Mouse (Mus musculus) forebrain, embryonic 11.5 days (tissue): ENCODE measurements at regions not wholly inside any gene's neighbourhood (a gene's known extent, or its start where the extent isn't known, plus 50 kb on each side); places are given as distances from the start of the nearest gene placed in this dataset.
A peak's percentile ranks its signal among the peaks of the same experiment; 100 is the strongest.

Experiments used
- ATAC-seq: fragments of 200-750 bp; cut with Nextera tagmentation; replicated peaks from 2 replicates; pipeline ENCODE4 v1.8.0; 2017; ENCODE audit warnings: moderate TSS enrichment; ENCODE audit not compliant: low FRiP score
- DNase-seq: peaks from one replicate; pipeline ENCODE4 v3.0.0-alpha.2; 2017; ENCODE audit warnings: low spot score
- H3K27ac ChIP-seq: fragments of 300-500 bp; sonication (generic); 2 replicates; pipeline ENCODE4 v1.5.1; 2014; ENCODE audit warnings: low read depth, low read length
- H3K27me3 ChIP-seq: fragments of 300-500 bp; sonication (generic); 2 replicates; pipeline ENCODE4 v1.6.1; 2014; ENCODE audit warnings: mild to moderate bottlenecking, low read length, mixed read lengths; ENCODE audit not compliant: control insufficient read depth, insufficient read depth
- H3K36me3 ChIP-seq: fragments of 300-500 bp; sonication (generic); 2 replicates; pipeline ENCODE4 v1.6.1; 2014; ENCODE audit warnings: mild to moderate bottlenecking, low read length, moderate library complexity, mixed read lengths; ENCODE audit not compliant: control insufficient read depth, insufficient read depth
- H3K4me1 ChIP-seq: fragments of 300-500 bp; sonication (generic); replicated peaks from 2 replicates; pipeline ENCODE4 v1.6.1; 2014; ENCODE audit warnings: low read length, mixed read lengths; ENCODE audit not compliant: control insufficient read depth, insufficient read depth
- H3K4me2 ChIP-seq: fragments of 300-500 bp; sonication (generic); 2 replicates; pipeline ENCODE4 v1.6.1; 2014; ENCODE audit warnings: low read depth, mild to moderate bottlenecking, low read length, moderate library complexity, mixed read lengths; ENCODE audit not compliant: severe bottlenecking
- H3K4me3 ChIP-seq: fragments of 300-500 bp; sonication (generic); 2 replicates; pipeline ENCODE4 v1.5.1; 2014; ENCODE audit warnings: low read depth, low read length
- H3K9ac ChIP-seq: fragments of 300-500 bp; sonication (generic); 2 replicates; pipeline ENCODE4 v1.6.1; 2014; ENCODE audit warnings: low read length
- H3K9me3 ChIP-seq: fragments of 300-500 bp; sonication (generic); 2 replicates; pipeline ENCODE4 v1.6.1; 2016; ENCODE audit warnings: low read length, mixed read lengths; ENCODE audit not compliant: control insufficient read depth
- WGBS: fragments of 180-500 bp; shearing (Covaris S2); extraction: QIAGEN DNeasy Blood & Tissue Kit; methylation state at CpG from one replicate; pipeline ENCODE4 v1.1.7; 2014; 5-methylcytosine and 5-hydroxymethylcytosine counted together

DNA sequence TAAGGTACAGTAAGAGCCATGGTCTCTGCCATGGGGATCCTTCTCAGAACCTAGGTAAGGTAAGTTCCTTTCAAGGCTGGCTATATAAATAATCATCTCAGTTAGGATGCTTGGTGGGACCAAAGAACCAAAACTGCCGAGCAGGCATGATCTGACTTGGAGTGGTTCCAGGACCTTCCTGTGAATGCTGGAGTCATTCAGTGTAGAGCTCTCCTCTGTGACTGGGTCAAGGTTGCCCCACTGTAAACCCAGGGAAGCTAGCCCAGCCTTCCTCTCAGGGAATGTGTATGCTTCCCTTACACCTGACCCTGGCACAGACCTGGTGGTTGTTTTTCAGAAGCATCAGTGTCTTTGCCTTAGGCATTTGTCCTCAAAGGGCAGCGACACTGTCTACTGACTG is 134.2 kb upstream of the Hs3st2 start:
- ATAC-seq: no peak
- Histone ChIP-seq H3K27ac (no peak overlapping the region), H3K4me1 (no peaks in the 10 kb centered on the region), H3K27me3 (no peaks in the 10 kb centered on the region), H3K4me3 (no peak overlapping the region), H3K4me2 (no peak overlapping the region), H3K36me3 (no peaks in the 10 kb centered on the region), H3K9me3 (no peaks in the 10 kb centered on the region), H3K9ac (no peak overlapping the region)
- WGBS: 83% methylated on average over 2 of the region's 2 CpGs
- no peak for DNase-seq

DNA sequence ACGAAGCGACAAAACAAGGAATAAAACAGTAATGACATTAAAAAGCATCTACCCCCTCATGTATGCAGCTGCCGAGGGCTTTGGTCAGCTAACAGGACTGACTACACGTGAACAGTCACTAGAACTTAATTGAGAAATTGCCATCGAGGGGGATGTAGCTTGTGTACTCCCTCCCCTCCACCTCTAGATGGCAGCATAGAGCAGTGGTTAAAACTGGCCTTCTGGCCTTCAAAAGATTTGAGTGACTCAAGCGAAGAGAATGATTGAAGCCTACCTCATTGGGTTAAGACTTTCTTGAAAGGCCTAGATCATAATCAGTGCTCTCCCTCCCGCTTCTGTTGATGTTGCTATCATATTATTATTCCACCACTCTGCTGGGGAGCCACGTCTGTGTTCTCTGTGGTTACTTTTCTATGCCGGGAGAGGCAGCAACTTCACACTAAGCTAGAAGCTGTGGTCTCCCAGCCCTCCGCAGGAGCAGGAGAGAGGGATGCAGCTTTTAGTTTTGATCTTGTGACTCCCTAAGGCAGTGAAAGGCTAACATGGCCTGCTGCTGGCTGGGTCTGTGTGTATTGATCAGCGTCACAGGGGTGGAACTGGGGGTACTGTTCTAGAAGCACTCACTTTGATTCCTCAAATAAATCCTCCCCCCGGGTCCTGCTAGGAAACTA is 132.7 kb upstream of the Hs3st2 start:
- 52% methylated on average over 12 of the region's 12 CpGs for WGBS
- no peaks in the 10 kb centered on the region for H3K36me3 ChIP-seq
- no peak overlapping the region for H3K4me2 ChIP-seq
- no peaks in the 10 kb centered on the region for H3K9me3 ChIP-seq
- DNase-seq (peak; percentile 62), ATAC-seq (no peak)
- no peaks in the 10 kb centered on the region for H3K4me1 ChIP-seq
- H3K27ac ChIP-seq: no peak overlapping the region
- no peak overlapping the region for H3K9ac ChIP-seq
- no peak overlapping the region for H3K4me3 ChIP-seq
- no peaks in the 10 kb centered on the region for H3K27me3 ChIP-seq

DNA sequence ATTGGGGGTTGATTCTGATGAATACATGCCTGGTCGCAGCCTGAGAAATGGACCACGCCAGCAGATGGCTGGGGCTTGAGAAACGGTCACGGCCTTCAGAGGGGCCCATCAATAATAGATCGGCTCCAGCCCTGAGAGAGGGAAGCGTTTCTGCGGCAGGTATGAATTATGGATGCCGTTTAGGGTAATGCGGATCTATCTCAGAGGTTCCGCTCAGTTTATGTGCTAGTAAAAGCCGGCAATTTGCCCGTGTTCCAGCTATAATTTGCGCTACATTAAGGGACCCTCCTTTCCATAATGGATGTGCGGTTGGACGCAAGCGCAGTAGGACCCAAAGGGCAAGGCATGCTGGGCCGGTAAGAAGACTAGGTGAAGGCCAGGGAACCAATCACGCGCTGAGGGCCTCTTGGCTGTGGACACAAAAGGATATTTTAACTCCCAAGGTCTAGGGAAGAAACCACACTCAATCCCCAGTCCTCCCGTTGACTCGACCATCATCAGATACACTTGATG is 132.1 kb upstream of the Hs3st2 start:
- H3K36me3 ChIP-seq: no peaks in the 10 kb centered on the region
- H3K9me3 ChIP-seq: no peaks in the 10 kb centered on the region
- ATAC-seq (no peak), DNase-seq (no peak)
- no peak overlapping the region for H3K9ac ChIP-seq
- no peak overlapping the region for H3K27ac ChIP-seq
- no peaks in the 10 kb centered on the region for H3K4me1 ChIP-seq
- no peak overlapping the region for H3K4me3 ChIP-seq
- H3K4me2 ChIP-seq: no peak overlapping the region
- no peaks in the 10 kb centered on the region for H3K27me3 ChIP-seq
- WGBS: 91% methylated on average over 21 of the region's 21 CpGs

DNA sequence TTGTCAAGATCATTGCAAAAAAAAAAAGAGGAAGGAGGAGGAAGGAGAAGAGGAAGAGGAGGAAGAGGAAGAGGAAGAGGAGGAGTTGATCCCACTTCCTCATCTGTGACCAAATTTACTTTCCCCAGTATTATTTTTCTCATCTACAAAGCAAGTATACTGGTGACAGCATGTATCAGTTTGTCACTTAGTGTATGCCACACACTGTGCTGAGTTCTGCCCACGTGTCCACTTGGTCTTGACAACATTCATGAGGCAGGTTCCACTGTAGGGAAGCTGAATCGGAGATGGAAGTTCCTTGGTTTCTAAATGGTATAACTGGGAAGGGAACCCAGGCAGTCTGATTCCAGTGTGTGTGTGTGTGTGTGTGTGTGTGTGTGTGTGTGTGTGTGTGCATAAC is 122.3 kb upstream of the Hs3st2 start:
- 81% methylated on average over 2 of the region's 2 CpGs for WGBS
- ATAC-seq: no peak

DNA sequence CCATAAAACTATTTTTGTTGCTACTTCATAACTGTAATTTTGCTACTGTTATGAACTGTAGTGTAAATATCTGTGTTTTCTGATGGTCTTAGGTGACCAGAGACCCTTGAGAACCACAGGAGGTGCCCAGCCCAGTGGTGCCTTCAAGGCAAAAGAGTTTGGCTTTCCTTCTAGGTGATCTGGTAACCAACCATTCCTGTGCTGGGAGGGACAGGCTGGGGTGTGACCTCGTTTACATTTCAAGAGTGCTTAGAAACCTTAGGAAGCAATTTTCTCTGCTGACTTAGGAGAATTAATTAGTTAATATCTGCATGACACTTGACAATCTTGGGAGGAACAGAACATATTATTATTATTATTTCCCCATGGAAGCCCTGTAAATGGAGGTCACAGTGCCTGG is 111.1 kb upstream of the Hs3st2 start:
- ATAC-seq: no peak
- no peaks in the 10 kb centered on the region for H3K4me1 ChIP-seq
- no peak overlapping the region for H3K4me2 ChIP-seq
- 62% methylated on average over 1 of the region's 1 CpGs for WGBS
- no peak overlapping the region for H3K9ac ChIP-seq
- no peaks in the 10 kb centered on the region for H3K9me3 ChIP-seq
- H3K27me3 ChIP-seq: no peaks in the 10 kb centered on the region
- no peaks in the 10 kb centered on the region for H3K36me3 ChIP-seq
- no peak for DNase-seq
- no peak overlapping the region for H3K27ac ChIP-seq
- no peak overlapping the region for H3K4me3 ChIP-seq

More for the DNA sequence above, 122.3 kb upstream of the Hs3st2 start:
- Histone ChIP-seq H3K36me3 (no peaks in the 10 kb centered on the region), H3K27me3 (no peaks in the 10 kb centered on the region), H3K4me2 (no peak overlapping the region), H3K4me3 (no peak overlapping the region), H3K9ac (no peak overlapping the region), H3K27ac (no peak overlapping the region), H3K9me3 (no peaks in the 10 kb centered on the region), H3K4me1 (no peaks in the 10 kb centered on the region)
- no peak for DNase-seq

DNA sequence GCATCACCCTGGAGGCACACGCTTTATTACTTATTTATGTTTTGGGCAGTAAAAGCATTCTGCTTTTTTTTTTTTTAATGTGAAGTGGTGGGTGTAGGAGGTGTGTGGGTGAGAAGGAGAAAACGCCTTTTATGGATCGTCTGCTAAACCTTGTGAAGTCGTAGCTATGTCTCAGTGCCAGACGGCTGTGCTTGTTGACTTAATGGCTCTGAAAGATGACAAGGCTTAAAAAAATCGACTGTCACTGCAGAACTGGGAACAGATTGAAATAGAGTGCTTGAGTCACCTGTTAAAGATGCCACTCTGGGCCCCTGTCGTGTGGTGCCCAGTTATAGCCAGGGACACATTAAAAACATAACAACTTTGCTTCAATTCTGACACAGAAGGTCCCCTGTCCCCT is 109.5 kb upstream of the Hs3st2 start:
- Histone ChIP-seq H3K4me3 (no peak overlapping the region), H3K27me3 (no peaks in the 10 kb centered on the region), H3K9me3 (no peaks in the 10 kb centered on the region), H3K4me1 (no peaks in the 10 kb centered on the region), H3K27ac (no peak overlapping the region), H3K9ac (no peak overlapping the region), H3K36me3 (no peaks in the 10 kb centered on the region), H3K4me2 (no peak overlapping the region)
- WGBS: 79% methylated on average over 7 of the region's 7 CpGs
- ATAC-seq (no peak), DNase-seq (no peak)

DNA sequence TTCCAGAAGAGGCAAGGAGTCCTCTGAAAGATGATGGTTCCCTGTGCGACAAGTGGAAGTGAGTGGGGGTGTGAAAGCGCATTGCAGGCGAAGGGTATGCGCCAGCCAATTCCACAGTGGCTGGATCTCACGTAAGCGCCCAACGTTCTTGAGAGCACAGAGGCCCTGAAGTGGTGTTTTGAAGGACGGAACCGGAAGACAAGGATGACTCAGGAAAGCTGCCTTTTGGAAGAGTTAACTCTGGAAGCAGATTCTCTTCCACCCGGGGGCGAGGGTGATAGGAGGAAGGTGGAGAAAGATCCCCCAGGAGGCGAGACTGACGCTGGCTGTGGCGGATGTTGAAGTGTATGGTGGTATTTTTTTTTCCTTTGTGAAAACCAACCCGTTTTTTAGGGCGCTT is 101.9 kb upstream of the Hs3st2 start:
- Histone ChIP-seq H3K4me1 (no peaks in the 10 kb centered on the region), H3K4me3 (no peak overlapping the region), H3K9me3 (no peaks in the 10 kb centered on the region), H3K36me3 (no peaks in the 10 kb centered on the region), H3K27ac (no peak overlapping the region), H3K9ac (no peak overlapping the region), H3K27me3 (no peaks in the 10 kb centered on the region), H3K4me2 (no peak overlapping the region)
- ATAC-seq: no peak
- no peak for DNase-seq
- WGBS: 88% methylated on average over 16 of the region's 16 CpGs

DNA sequence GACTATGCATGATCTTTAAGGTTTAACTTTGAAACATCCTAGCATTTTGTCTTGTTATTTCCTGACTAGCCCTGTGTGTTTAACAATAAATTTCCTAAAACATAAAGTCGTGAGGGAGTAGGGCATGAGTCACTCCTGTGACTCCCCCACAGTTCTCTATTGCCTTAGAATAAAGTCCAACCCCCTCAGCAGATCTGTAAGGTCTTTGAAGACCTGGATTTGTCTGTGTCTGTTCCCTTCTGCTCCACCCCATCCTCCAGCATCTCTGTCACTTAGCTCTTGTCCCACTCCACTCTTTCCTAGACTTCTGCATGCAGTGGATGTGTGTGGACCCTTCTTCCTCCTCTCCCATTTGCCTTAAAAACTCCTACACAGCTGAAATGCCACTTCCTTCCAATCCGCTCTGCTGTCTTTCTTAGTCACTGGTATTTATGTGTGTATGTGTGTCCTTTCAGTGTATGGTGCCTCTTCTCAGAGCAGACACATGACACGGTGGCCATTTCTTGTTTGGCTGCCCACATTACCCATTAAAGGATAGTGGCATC is 95.4 kb upstream of the Hs3st2 start:
- Histone ChIP-seq H3K27me3 (no peaks in the 10 kb centered on the region), H3K36me3 (no peaks in the 10 kb centered on the region), H3K9me3 (no peaks in the 10 kb centered on the region), H3K27ac (no peak overlapping the region), H3K9ac (no peak overlapping the region), H3K4me3 (no peak overlapping the region), H3K4me1 (no peaks in the 10 kb centered on the region), H3K4me2 (no peak overlapping the region)
- 80% methylated on average over 3 of the region's 3 CpGs for WGBS
- DNase-seq (no peak), ATAC-seq (no peak)
